Mouse (Mus musculus): ENCODE results near the gene Fam171a1.
A peak's percentile ranks its signal among the peaks of the same experiment; 100 is the strongest.
"Not testable (repeated sequence)": the region's sequence is repeated elsewhere in the genome, so short reads cannot be mapped to it uniquely, and the experiment has no call there.

Fam171a1 gene

GRCm38 (mm10) chr2:3174890-3175289 lies 60.9 kb downstream of the Fam171a1 start:
- no peak for DNase-seq

GRCm38 (mm10) chr2:3175988-3176387 lies 62.0 kb downstream of the Fam171a1 start:
- DNase-seq: not testable (repeated sequence)

- DNase-seq: no peak
Measured at GRCm38 (mm10) chr2:3176751-3177150, 62.7 kb downstream of the Fam171a1 start.

GRCm38 (mm10) chr2:3180550-3180949 lies 66.5 kb downstream of the Fam171a1 start:
- no peak for DNase-seq

- DNase-seq: peak; percentile 35
Measured at GRCm38 (mm10) chr2:3183656-3184055, 69.6 kb downstream of the Fam171a1 start.

GRCm38 (mm10) chr2:3185335-3185734 lies 71.3 kb downstream of the Fam171a1 start:
- no peak for DNase-seq

- no peak for DNase-seq
Measured at GRCm38 (mm10) chr2:3188745-3189475, 74.9 kb downstream of the Fam171a1 start.

GRCm38 (mm10) chr2:3191149-3191548 lies 77.1 kb downstream of the Fam171a1 start:
- no peak for DNase-seq

- no peak for DNase-seq
Measured at GRCm38 (mm10) chr2:3195511-3195910, 81.5 kb downstream of the Fam171a1 start.

- no peak for DNase-seq
Measured at GRCm38 (mm10) chr2:3200422-3200821, 86.4 kb downstream of the Fam171a1 start.

- no peak for DNase-seq
Measured at GRCm38 (mm10) chr2:3206975-3207642, 93.1 kb downstream of the Fam171a1 start.

- DNase-seq: no peak
Measured at GRCm38 (mm10) chr2:3215480-3215879, 101.5 kb downstream of the Fam171a1 start.

- DNase-seq: no peak
Measured at GRCm38 (mm10) chr2:3216617-3217016, 102.6 kb downstream of the Fam171a1 start.

- not testable (repeated sequence) for DNase-seq
Measured at GRCm38 (mm10) chr2:3217577-3217976, 103.6 kb downstream of the Fam171a1 start.

- peak; percentile 61 for DNase-seq
Measured at GRCm38 (mm10) chr2:3218225-3218624, 104.2 kb downstream of the Fam171a1 start.

- DNase-seq: no peak
Measured at GRCm38 (mm10) chr2:3228475-3228874, 114.5 kb downstream of the Fam171a1 start.

- peak; percentile 70 for DNase-seq
Measured at GRCm38 (mm10) chr2:3229060-3229459, 115.0 kb downstream of the Fam171a1 start.

GRCm38 (mm10) chr2:3239255-3239654 lies 125.2 kb downstream of the Fam171a1 start:
- no peak for DNase-seq

GRCm38 (mm10) chr2:3244251-3244650 lies 130.2 kb downstream of the Fam171a1 start:
- no peak for DNase-seq

GRCm38 (mm10) chr2:3251309-3251708 lies 137.3 kb downstream of the Fam171a1 start:
- no peak for DNase-seq

GRCm38 (mm10) chr2:3266466-3266865 lies 152.4 kb downstream of the Fam171a1 start:
- no peak for DNase-seq

- DNase-seq: no peak
Measured at GRCm38 (mm10) chr2:3267879-3268278, 153.9 kb downstream of the Fam171a1 start.

GRCm38 (mm10) chr2:3273349-3273748 lies 159.3 kb downstream of the Fam171a1 start:
- no peak for DNase-seq

- no peak for DNase-seq
Measured at GRCm38 (mm10) chr2:3276106-3276505, 162.1 kb downstream of the Fam171a1 start.

Data from right cerebral cortex, postnatal 14 days (tissue).